Mouse (Mus musculus): ENCODE data around the gene Sema3b.

Gene Sema3b

GRCm38 (mm10) chr9:107615035-107615434 is 6.0 kb upstream of the Sema3b start:
- no peak for DNase-seq (ENCODE audit: extremely low spot score, low read depth, low spot score)

GRCm38 (mm10) chr9:107612945-107613569 is 4.0 kb upstream of the Sema3b start:
- no peak for DNase-seq (ENCODE audit: extremely low spot score, low read depth, low spot score)

- peak; percentile 83 for DNase-seq (ENCODE audit: extremely low spot score, low read depth, low spot score)
These were observed 3.3 kb upstream of the Sema3b start for GRCm38 (mm10) chr9:107612191-107612944.

- no peak for DNase-seq (ENCODE audit: extremely low spot score, low read depth, low spot score)
These were observed 2.6 kb upstream of the Sema3b start for GRCm38 (mm10) chr9:107611456-107612190.

GRCm38 (mm10) chr9:107609433-107609830 is 403 bp upstream of the Sema3b start:
- no peak for DNase-seq (ENCODE audit: extremely low spot score, low read depth, low spot score)

GRCm38 (mm10) chr9:107607653-107608245 is 1.3 kb downstream of the Sema3b start:
- no peak for DNase-seq (ENCODE audit: extremely low spot score, low read depth, low spot score)

GRCm38 (mm10) chr9:107607036-107607435 is 2.0 kb downstream of the Sema3b start:
- DNase-seq (ENCODE audit: extremely low spot score, low read depth, low spot score), result no peak

- no peak for DNase-seq (ENCODE audit: extremely low spot score, low read depth, low spot score)
These were observed 2.4 kb downstream of the Sema3b start for GRCm38 (mm10) chr9:107606591-107606990.

- no peak for DNase-seq (ENCODE audit: extremely low spot score, low read depth, low spot score)
These were observed 3.9 kb downstream of the Sema3b start for GRCm38 (mm10) chr9:107605041-107605661.

GRCm38 (mm10) chr9:107603251-107603650 is 5.8 kb downstream of the Sema3b start:
- no peak for DNase-seq (ENCODE audit: extremely low spot score, low read depth, low spot score)

GRCm38 (mm10) chr9:107602068-107602648 is 6.9 kb downstream of the Sema3b start:
- peak; percentile 90 for DNase-seq (ENCODE audit: extremely low spot score, low read depth, low spot score)

GRCm38 (mm10) chr9:107601275-107601674 is 7.8 kb downstream of the Sema3b start:
- DNase-seq (ENCODE audit: extremely low spot score, low read depth, low spot score), result no peak

GRCm38 (mm10) chr9:107600745-107601144 is 8.3 kb downstream of the Sema3b start:
- DNase-seq (ENCODE audit: extremely low spot score, low read depth, low spot score), result no peak

GRCm38 (mm10) chr9:107599842-107600241 is 9.2 kb downstream of the Sema3b start:
- no peak for DNase-seq (ENCODE audit: extremely low spot score, low read depth, low spot score)

- no peak for DNase-seq (ENCODE audit: extremely low spot score, low read depth, low spot score)
These were observed 9.6 kb downstream of the Sema3b start for GRCm38 (mm10) chr9:107599433-107599832.

GRCm38 (mm10) chr9:107598385-107598784 is 10.6 kb downstream of the Sema3b start:
- DNase-seq (ENCODE audit: extremely low spot score, low read depth, low spot score), result no peak

GRCm38 (mm10) chr9:107596619-107597569 is 12.1 kb downstream of the Sema3b start:
- no peak for DNase-seq (ENCODE audit: extremely low spot score, low read depth, low spot score)

- DNase-seq (ENCODE audit: extremely low spot score, low read depth, low spot score), result no peak
These were observed 14.6 kb downstream of the Sema3b start for GRCm38 (mm10) chr9:107594281-107595062.

All from hindlimb bud, embryonic 11.5 days (tissue).